Mouse (Mus musculus): ENCODE measurements around the gene Gchfr.

GRCm38 (mm10) chr2:119198049-119198448 lies 30.5 kb downstream of the Gchfr start:
- no peak for TF ChIP-seq CTCF (IDR thresholded peaks at IDR 0.05; ENCODE audit: low read depth)
- no peak for TF ChIP-seq EP300 (IDR thresholded peaks at IDR 0.05; ENCODE audit: low read depth)
